Mouse (Mus musculus) lung, postnatal 0 days (tissue): ENCODE data around the gene Cyth3. TPM values are rescaled to one million over a fixed set of nuclear protein-coding genes. Genes with fewer than 3 reads are reported as not detected.
A peak's percentile ranks its signal among the peaks of the same experiment; 100 is the strongest.

Experiments
- ATAC-seq: fragments of 200-750 bp; cut with Nextera tagmentation; 2 replicates; pipeline ENCODE4 v1.8.0; 2017; ENCODE audit warnings: moderate library complexity
- DNase-seq: peaks from one replicate; pipeline ENCODE4 v3.0.0-alpha.2; 2016; ENCODE audit warnings: low spot score
- H3K27ac ChIP-seq: fragments of 300-500 bp; sonication (generic); 2 replicates; pipeline ENCODE4 v1.5.1; 2014; ENCODE audit warnings: antibody characterized with exemption, mild to moderate bottlenecking, low read length, mixed read lengths
- H3K27me3 ChIP-seq: fragments of 300-500 bp; sonication (generic); replicated peaks from 2 replicates; pipeline ENCODE4 v1.6.1; 2014; ENCODE audit warnings: low read length, mixed read lengths; ENCODE audit not compliant: insufficient read depth
- H3K36me3 ChIP-seq: fragments of 300-500 bp; sonication (generic); 2 replicates; pipeline ENCODE4 v1.6.1; 2014; ENCODE audit warnings: low read length, mixed read lengths; ENCODE audit not compliant: insufficient read depth
- H3K4me1 ChIP-seq: fragments of 300-500 bp; sonication (generic); 2 replicates; pipeline ENCODE4 v1.6.1; 2014; ENCODE audit warnings: antibody characterized with exemption, low read depth, low read length, mixed read lengths; ENCODE audit not compliant: insufficient read depth
- H3K4me2 ChIP-seq: fragments of 300-500 bp; sonication (generic); replicated peaks from 2 replicates; pipeline ENCODE4 v1.6.1; 2014; ENCODE audit warnings: low read depth, mild to moderate bottlenecking, low read length, moderate library complexity, mixed read lengths
- H3K4me3 ChIP-seq: fragments of 300-500 bp; sonication (generic); 2 replicates; pipeline ENCODE4 v1.5.1; 2014; ENCODE audit warnings: low read depth, low read length
- H3K9ac ChIP-seq: fragments of 300-500 bp; sonication (generic); replicated peaks from 2 replicates; pipeline ENCODE4 v1.6.1; 2014; ENCODE audit warnings: low read depth, mild to moderate bottlenecking
- H3K9me3 ChIP-seq: fragments of 300-500 bp; sonication (generic); 2 replicates; pipeline ENCODE4 v1.6.1; 2016; ENCODE audit warnings: low read length, mixed read lengths
- CTCF ChIP-seq: IDR thresholded peaks from 2 replicates; pipeline ENCODE4 v1.5.1; 2016; ENCODE audit warnings: antibody characterized with exemption, mild to moderate bottlenecking
- EP300 ChIP-seq: IDR thresholded peaks from 2 replicates; pipeline ENCODE4 v1.6.1; 2016; ENCODE audit warnings: antibody characterized with exemption, mild to moderate bottlenecking, control low read depth
- WGBS: fragments of 180-500 bp; shearing (Covaris S2); extraction: QIAGEN DNeasy Blood & Tissue Kit; methylation state at CpG from one replicate; pipeline ENCODE4 v1.1.7; 2014; 5-methylcytosine and 5-hydroxymethylcytosine counted together
- polyA plus RNA-seq: library from polyadenylated mRNA; unstranded; fragments of >200 nt; fragmentation: Nextera tagmentation; extraction: Ambion mirVana; gene quantifications from 2 replicates; pipeline ENCODE4 v1.2.1, GENCODE M21; 2015

Gene Cyth3
- polyA plus RNA-seq, 1 experiment from 2014 or later = 96.6 TPM

GRCm38 (mm10) chr5:143617487-143618209, 4.6 kb upstream of the Cyth3 start:
- Histone ChIP-seq H3K27ac (no peak overlapping the region), H3K27me3 (no peaks in the 10 kb centered on the region), H3K36me3 (no peaks in the 10 kb centered on the region), H3K9ac (no peak overlapping the region), H3K9me3 (no peaks in the 10 kb centered on the region), H3K4me1 (no peaks in the 10 kb centered on the region), H3K4me3 (no peak overlapping the region), H3K4me2 (no peak overlapping the region)
- DNase-seq = no peak
- 64% methylated on average over 10 of the region's 10 CpGs for WGBS
- no peak for TF ChIP-seq CTCF
- TF ChIP-seq EP300 = no peak
- no peak for ATAC-seq

GRCm38 (mm10) chr5:143618585-143618984, 3.7 kb upstream of the Cyth3 start:
- TF ChIP-seq EP300 = peak; percentile 36; the same call in 1 of the 2 replicates
- TF ChIP-seq CTCF = no peak
- H3K4me1 ChIP-seq = no peaks in the 10 kb centered on the region
- 25% methylated on average over 7 of the region's 7 CpGs for WGBS
- H3K4me2 ChIP-seq = no peak overlapping the region
- H3K27ac ChIP-seq = no peak overlapping the region
- DNase-seq = no peak
- no peak overlapping the region for H3K9ac ChIP-seq
- no peak overlapping the region for H3K4me3 ChIP-seq
- no peaks in the 10 kb centered on the region for H3K27me3 ChIP-seq
- no peaks in the 10 kb centered on the region for H3K36me3 ChIP-seq
- ATAC-seq = no peak
- H3K9me3 ChIP-seq = no peaks in the 10 kb centered on the region

- H3K27me3 ChIP-seq = no peaks in the 10 kb centered on the region
- no peak for ATAC-seq
- H3K36me3 ChIP-seq = no peaks in the 10 kb centered on the region
- H3K9ac ChIP-seq = no peak overlapping the region
- WGBS = 14% methylated on average over 1 of the region's 1 CpGs
- DNase-seq = no peak
- H3K27ac ChIP-seq = no peak overlapping the region
- H3K4me3 ChIP-seq = no peak overlapping the region
- H3K4me1 ChIP-seq = peaks cover 2% of the 10 kb centered on the region; the same call in 1 of the 2 replicates
- no peak for TF ChIP-seq CTCF
- no peak for TF ChIP-seq EP300
- H3K4me2 ChIP-seq = no peak overlapping the region
- H3K9me3 ChIP-seq = no peaks in the 10 kb centered on the region
Measured at GRCm38 (mm10) chr5:143620196-143620595, 2.1 kb upstream of the Cyth3 start.

GRCm38 (mm10) chr5:143620941-143621340, 1.3 kb upstream of the Cyth3 start:
- peaks cover 5% of the 10 kb centered on the region; the same call in 1 of the 2 replicates for H3K4me1 ChIP-seq
- WGBS = 28% methylated on average over 13 of the region's 13 CpGs
- H3K4me3 ChIP-seq = no peak overlapping the region
- H3K9ac ChIP-seq = no peak overlapping the region
- no peak for ATAC-seq
- H3K27ac ChIP-seq = no peak overlapping the region
- no peaks in the 10 kb centered on the region for H3K9me3 ChIP-seq
- H3K36me3 ChIP-seq = no peaks in the 10 kb centered on the region
- TF ChIP-seq CTCF (no peak), EP300 (no peak)
- no peaks in the 10 kb centered on the region for H3K27me3 ChIP-seq
- peak; percentile 62 for DNase-seq
- H3K4me2 ChIP-seq = no peak overlapping the region

GRCm38 (mm10) chr5:143622623-143623150, 440 bp downstream of the Cyth3 start:
- Histone ChIP-seq H3K27ac (peak overlapping the region; percentile 93), H3K27me3 (no peaks in the 10 kb centered on the region), H3K36me3 (no peaks in the 10 kb centered on the region), H3K9me3 (no peaks in the 10 kb centered on the region), H3K9ac (peak overlapping the region; percentile 92), H3K4me1 (peaks cover 8% of the 10 kb centered on the region; the same call in 1 of the 2 replicates), H3K4me2 (peak overlapping the region; percentile 76), H3K4me3 (peak overlapping the region; percentile 89)
- TF ChIP-seq EP300 = no peak
- TF ChIP-seq CTCF = no peak
- ATAC-seq = peak; percentile 55
- 2% methylated on average over 48 of the region's 48 CpGs for WGBS
- DNase-seq = no peak

- WGBS = 15% methylated on average over 19 of the region's 19 CpGs
- Histone ChIP-seq H3K4me1 (peaks cover 8% of the 10 kb centered on the region; the same call in 1 of the 2 replicates), H3K27ac (peak overlapping the region; percentile 93), H3K4me3 (peak overlapping the region; percentile 89), H3K36me3 (no peaks in the 10 kb centered on the region), H3K9ac (peak overlapping the region; percentile 92), H3K9me3 (no peaks in the 10 kb centered on the region), H3K27me3 (no peaks in the 10 kb centered on the region), H3K4me2 (peak overlapping the region; percentile 76)
- TF ChIP-seq EP300 (0 out of 2 replicates have a peak, but pooled peaks have one; percentile 11), CTCF (peak; percentile 9; the same call in 1 of the 2 replicates)
- ATAC-seq (no peak), DNase-seq (peak; percentile 47)
Measured at GRCm38 (mm10) chr5:143623356-143624295, 1.4 kb downstream of the Cyth3 start.
